Mouse (Mus musculus): ENCODE results near the gene Sfn.

DNA sequence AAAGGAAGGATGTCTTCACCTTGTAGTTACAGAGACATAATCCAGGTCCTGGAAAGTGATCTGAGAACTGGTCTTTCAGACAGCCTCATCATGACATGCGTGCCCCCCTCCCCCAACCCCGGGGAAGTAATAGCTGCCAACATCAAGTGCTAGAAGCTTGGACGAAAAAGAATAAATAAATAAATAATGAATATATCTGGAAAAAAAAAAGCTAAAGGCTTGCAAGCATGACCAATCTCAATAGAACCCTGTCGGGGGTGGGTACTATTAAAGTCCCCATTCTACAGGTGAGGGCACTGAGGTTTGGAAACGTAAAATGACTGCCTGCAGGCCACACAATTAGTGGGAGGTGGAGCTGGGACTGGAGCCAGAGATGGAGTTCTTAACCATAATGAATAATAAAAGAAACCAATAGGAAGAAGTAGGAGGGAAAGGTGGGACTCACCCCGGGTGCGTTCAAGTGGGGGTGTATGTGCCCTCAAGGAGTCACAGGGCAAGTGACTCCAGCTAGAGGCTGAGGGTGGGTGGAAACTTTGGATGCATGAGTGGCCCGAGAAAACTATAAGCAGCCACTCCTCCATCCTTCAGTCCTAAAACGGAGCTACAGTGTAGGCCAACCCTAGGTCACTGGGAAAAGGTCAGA, 29.9 kb upstream of the Sfn start:
- no peak for TF ChIP-seq CTCF (IDR thresholded peaks at IDR 0.05; ENCODE audit: low read depth)
- no peak for TF ChIP-seq EP300 (IDR thresholded peaks at IDR 0.05; ENCODE audit: low read depth)
